Mouse (Mus musculus): Measurements from ENCODE around the gene Rab3gap2.

DNA sequence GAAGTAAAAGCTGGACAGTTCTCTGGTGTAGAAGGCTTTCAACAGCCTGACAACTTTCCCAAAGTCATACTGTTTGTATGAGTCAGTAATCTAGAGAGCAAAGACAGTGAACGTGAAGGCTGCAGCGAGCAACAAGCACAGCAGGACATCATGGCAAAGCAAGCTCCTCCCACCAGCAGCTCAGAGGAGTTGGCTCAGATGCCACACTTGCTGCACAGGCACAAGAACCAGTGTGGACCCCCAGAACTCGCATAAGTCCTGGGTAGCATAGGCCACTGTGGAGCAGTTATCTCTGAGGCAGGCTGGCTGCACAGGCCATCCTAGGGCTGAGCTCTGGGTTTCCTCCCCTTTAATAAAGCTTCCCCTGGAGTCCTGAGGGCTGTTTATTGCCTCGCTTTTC is 87.4 kb downstream of the Rab3gap2 start:
- TF ChIP-seq CTCF (IDR thresholded peaks at IDR 0.05; ENCODE audit: borderline replicate concordance, insufficient read depth, low read depth, low read length) (no peak), POLR2A (IDR thresholded peaks at IDR 0.05; ENCODE audit: borderline replicate concordance, insufficient read depth, low read length) (no peak)
